Comparison of ENCODE assay signal across 14 mouse cellular contexts in the genomic region with DNA sequence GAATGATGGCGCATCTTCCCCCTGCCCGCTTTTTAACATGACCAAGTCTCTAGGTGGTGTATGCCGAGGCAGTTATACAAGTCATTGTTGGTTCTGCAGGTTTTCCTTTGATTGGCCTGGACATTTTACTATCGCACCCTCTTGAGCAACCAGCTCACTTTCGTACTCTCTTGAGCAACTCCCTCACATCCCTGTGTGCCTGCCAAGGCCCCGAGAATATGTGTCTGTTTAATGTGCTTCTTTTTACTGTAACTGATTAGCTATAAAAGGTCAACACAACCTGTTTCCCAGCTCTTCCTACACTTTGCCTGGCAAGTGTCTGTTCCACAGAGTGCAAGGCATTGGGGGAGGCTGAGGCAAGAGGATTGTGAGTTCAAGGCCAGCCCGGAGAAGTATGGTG.
DNase-seq lines count a peak whose midpoint lies in the region; ATAC-seq and TF ChIP-seq lines count a peak whose summit lies in the region.
"Had no signal": no experiment of that assay in that cellular context is flagged by ENCODE, and none has a peak within 500 bp of the region (broad histone marks: within the 10 kb centered on the region; RNA-seq: fewer than 3 reads in every experiment).

No protein-coding gene starts in this region.

- H3K9me3 ChIP-seq in intestine, embryonic 15.5 days, result no peaks in the 10 kb centered on the region
- no peaks in the 10 kb centered on the region for H3K9me3 ChIP-seq in intestine, postnatal 0 days (ENCODE audit: control insufficient read depth)
- no peaks in the 10 kb centered on the region for H3K9me3 ChIP-seq in lung, embryonic 14.5 days (ENCODE audit: low read depth, low read length)
- H3K9me3 ChIP-seq in stomach, postnatal 0 days (ENCODE audit: control insufficient read depth, low read length), result no peaks in the 10 kb centered on the region
- H3K9me3 ChIP-seq: embryonic facial prominence, embryonic 12.5 days; limb, embryonic 12.5 days had no signal

- H3K4me2 ChIP-seq in intestine, embryonic 15.5 days (replicated peaks), result no peak overlapping the region
- no peak overlapping the region for H3K4me2 ChIP-seq in intestine, postnatal 0 days (replicated peaks; ENCODE audit: low read depth)
- H3K4me2 ChIP-seq in lung, embryonic 14.5 days, result no peak overlapping the region
- no peak overlapping the region for H3K4me2 ChIP-seq in stomach, postnatal 0 days (replicated peaks; ENCODE audit: low read depth)
- H3K4me2 ChIP-seq: limb, embryonic 12.5 days had no signal

- no peaks in the 10 kb centered on the region for H3K36me3 ChIP-seq in intestine, embryonic 15.5 days
- H3K36me3 ChIP-seq in intestine, postnatal 0 days (ENCODE audit: control insufficient read depth, insufficient read depth), result no peaks in the 10 kb centered on the region
- H3K36me3 ChIP-seq in lung, embryonic 14.5 days (ENCODE audit: insufficient read depth), result no peaks in the 10 kb centered on the region
- no peaks in the 10 kb centered on the region for H3K36me3 ChIP-seq in stomach, postnatal 0 days (ENCODE audit: control insufficient read depth, insufficient read depth, low read length)
- H3K36me3 ChIP-seq: embryonic facial prominence, embryonic 12.5 days; limb, embryonic 12.5 days had no signal

- DNase-seq in adrenal gland, postnatal 10 days, result peak; percentile 16
- DNase-seq in adrenal gland, adult 18-20 months (ENCODE audit: low spot score in 2 of 2), result no peak
- peak; percentile 27 for DNase-seq in lung, embryonic 14.5 days
- DNase-seq in lung, adult 2 months, result no peak
- DNase-seq in lung, postnatal 25 days (ENCODE audit: low spot score), result peak; percentile 11
- DNase-seq in stomach, postnatal 0 days (ENCODE audit: low spot score), result no peak
- DNase-seq: adrenal gland, postnatal 25 days; cerebellum, postnatal 14 days; heart, adult 11 months; right cerebral cortex, adult 18-20 months had no signal

- no peak for TF ChIP-seq POLR2A in lung, adult 2 months (IDR thresholded peaks at IDR 0.05; ENCODE audit: borderline replicate concordance, extremely low read depth, low read depth, low read length)

- TF ChIP-seq CTCF in intestine, postnatal 0 days (IDR thresholded peaks at IDR 0.05; ENCODE audit: low read depth), result no peak
- no peak for TF ChIP-seq CTCF in lung, embryonic 14.5 days (IDR thresholded peaks at IDR 0.05; ENCODE audit: low read depth)
- TF ChIP-seq CTCF in lung, adult 2 months (IDR thresholded peaks at IDR 0.05; ENCODE audit: insufficient read depth, low read length), result no peak
- TF ChIP-seq CTCF in stomach, postnatal 0 days (IDR thresholded peaks at IDR 0.05; ENCODE audit: low read depth), result no peak

- ATAC-seq in intestine, embryonic 15.5 days, result peak; percentile 24; the same call in 1 of the 2 replicates
- no peak for ATAC-seq in intestine, postnatal 0 days
- ATAC-seq in lung, embryonic 14.5 days (ENCODE audit: insufficient read depth), result no peak
- no peak for ATAC-seq in stomach, postnatal 0 days (ENCODE audit: low FRiP score, low TSS enrichment)

- H3K27me3 ChIP-seq in intestine, embryonic 15.5 days (replicated peaks), result peaks cover 16% of the 10 kb centered on the region; the same call in 1 of the 2 replicates
- H3K27me3 ChIP-seq in intestine, postnatal 0 days (replicated peaks; ENCODE audit: control insufficient read depth, insufficient read depth, low read length), result peaks cover 24% of the 10 kb centered on the region
- H3K27me3 ChIP-seq in lung, embryonic 14.5 days (ENCODE audit: insufficient read depth, low read length), result peaks cover 34% of the 10 kb centered on the region
- H3K27me3 ChIP-seq in stomach, postnatal 0 days (ENCODE audit: control insufficient read depth, insufficient read depth, low read length), result no peaks in the 10 kb centered on the region

- H3K4me3 ChIP-seq in intestine, embryonic 15.5 days (replicated peaks), result no peak overlapping the region
- no peak overlapping the region for H3K4me3 ChIP-seq in intestine, postnatal 0 days (ENCODE audit: low read depth, low read length)
- H3K4me3 ChIP-seq in lung, embryonic 14.5 days (ENCODE audit: low read depth, low read length), result no peak overlapping the region
- no peak overlapping the region for H3K4me3 ChIP-seq in lung, adult 2 months (replicated peaks; ENCODE audit: extremely low read depth, low read depth, low read length)
- H3K4me3 ChIP-seq in stomach, postnatal 0 days (ENCODE audit: low read depth, low read length), result no peak overlapping the region
- H3K4me3 ChIP-seq: embryonic facial prominence, embryonic 12.5 days; limb, embryonic 12.5 days had no signal

- H3K9ac ChIP-seq in intestine, embryonic 15.5 days, result no peak overlapping the region
- no peak overlapping the region for H3K9ac ChIP-seq in intestine, postnatal 0 days (ENCODE audit: low read depth, low read length)
- no peak overlapping the region for H3K9ac ChIP-seq in lung, embryonic 14.5 days
- H3K9ac ChIP-seq in stomach, postnatal 0 days (ENCODE audit: low read length), result no peak overlapping the region
- H3K9ac ChIP-seq: embryonic facial prominence, embryonic 12.5 days; limb, embryonic 12.5 days had no signal

- peaks cover 15% of the 10 kb centered on the region; the same call in 1 of the 2 replicates for H3K4me1 ChIP-seq in intestine, embryonic 15.5 days (replicated peaks)
- H3K4me1 ChIP-seq in intestine, postnatal 0 days (replicated peaks; ENCODE audit: control insufficient read depth, insufficient read depth, low read length), result no peaks in the 10 kb centered on the region
- peaks cover 6% of the 10 kb centered on the region for H3K4me1 ChIP-seq in lung, embryonic 14.5 days (ENCODE audit: insufficient read depth)
- peaks cover 5% of the 10 kb centered on the region for H3K4me1 ChIP-seq in lung, adult 2 months (ENCODE audit: control insufficient read depth, insufficient read depth, low read length)
- no peaks in the 10 kb centered on the region for H3K4me1 ChIP-seq in stomach, postnatal 0 days (replicated peaks; ENCODE audit: control insufficient read depth, insufficient read depth)

- 68% methylated on average over 7 of the region's 7 CpGs for WGBS in intestine, embryonic 15.5 days
- 76% methylated on average over 7 of the region's 7 CpGs for WGBS in intestine, postnatal 0 days
- 73% methylated on average over 7 of the region's 7 CpGs for WGBS in lung, embryonic 14.5 days
- WGBS in lung, adult 2 months, result 77% methylated on average over 7 of the region's 7 CpGs
- 80% methylated on average over 7 of the region's 7 CpGs for WGBS in stomach, postnatal 0 days

- H3K27ac ChIP-seq in intestine, embryonic 15.5 days, result no peak overlapping the region
- no peak overlapping the region for H3K27ac ChIP-seq in intestine, postnatal 0 days (ENCODE audit: low read depth, low read length)
- no peak overlapping the region for H3K27ac ChIP-seq in lung, embryonic 14.5 days (ENCODE audit: low read depth)
- no peak overlapping the region for H3K27ac ChIP-seq in stomach, postnatal 0 days (replicated peaks)
- H3K27ac ChIP-seq: embryonic facial prominence, embryonic 12.5 days; limb, embryonic 12.5 days had no signal

- TF ChIP-seq EP300 in stomach, postnatal 0 days (optimal IDR thresholded peaks at IDR 0.05), result no peak

Comparison
In these comparisons a context has a peak if more than half of its experiments do, and no peak if none do; other contexts are left out.
1. DNase-seq: peak in adrenal gland, postnatal 10 days (single experiment), lung, embryonic 14.5 days (single experiment) and lung, postnatal 25 days (single experiment); none in adrenal gland, adult 18-20 months (0 of 2), lung, adult 2 months (single experiment) and stomach, postnatal 0 days (single experiment).